Mouse (Mus musculus): ENCODE data around the gene Sorl1.
A peak's percentile ranks its signal among the peaks of the same experiment; 100 is the strongest.

Gene Sorl1

GRCm38 (mm10) chr9:42048542-42048941 is 75.6 kb downstream of the Sorl1 start:
- DNase-seq = no peak

GRCm38 (mm10) chr9:42047786-42048185 is 76.3 kb downstream of the Sorl1 start:
- no peak for DNase-seq

GRCm38 (mm10) chr9:42046248-42046647 is 77.8 kb downstream of the Sorl1 start:
- no peak for DNase-seq

GRCm38 (mm10) chr9:42044651-42045050 is 79.4 kb downstream of the Sorl1 start:
- DNase-seq = no peak

- DNase-seq = no peak
These were observed 80.2 kb downstream of the Sorl1 start for GRCm38 (mm10) chr9:42043934-42044333.

GRCm38 (mm10) chr9:42039000-42039992 is 84.8 kb downstream of the Sorl1 start:
- peak; percentile 51 for DNase-seq

GRCm38 (mm10) chr9:42036885-42037284 is 87.2 kb downstream of the Sorl1 start:
- DNase-seq = peak; percentile 28

- DNase-seq = peak; percentile 64
These were observed 88.1 kb downstream of the Sorl1 start for GRCm38 (mm10) chr9:42035995-42036394.

GRCm38 (mm10) chr9:42035213-42035765 is 88.8 kb downstream of the Sorl1 start:
- no peak for DNase-seq

GRCm38 (mm10) chr9:42034116-42034520 is 90.0 kb downstream of the Sorl1 start:
- DNase-seq = no peak

- DNase-seq = no peak
These were observed 90.6 kb downstream of the Sorl1 start for GRCm38 (mm10) chr9:42033291-42034115.

GRCm38 (mm10) chr9:42032419-42032818 is 91.7 kb downstream of the Sorl1 start:
- DNase-seq = no peak

- peak; percentile 74 for DNase-seq
These were observed 95.3 kb downstream of the Sorl1 start for GRCm38 (mm10) chr9:42028807-42029206.

GRCm38 (mm10) chr9:42024257-42024656 is 99.8 kb downstream of the Sorl1 start:
- DNase-seq = no peak

GRCm38 (mm10) chr9:42023383-42023782 is 100.7 kb downstream of the Sorl1 start:
- no peak for DNase-seq

GRCm38 (mm10) chr9:42022318-42022717 is 101.8 kb downstream of the Sorl1 start:
- DNase-seq = peak; percentile 15

- DNase-seq = no peak
These were observed 104.6 kb downstream of the Sorl1 start for GRCm38 (mm10) chr9:42019308-42020031.

GRCm38 (mm10) chr9:42008501-42008900 is 115.6 kb downstream of the Sorl1 start:
- DNase-seq = no peak

- DNase-seq = no peak
These were observed 119.0 kb downstream of the Sorl1 start for GRCm38 (mm10) chr9:42005101-42005500.

GRCm38 (mm10) chr9:42004140-42004539 is 120.0 kb downstream of the Sorl1 start:
- DNase-seq = no peak

GRCm38 (mm10) chr9:41999498-42000473 is 124.3 kb downstream of the Sorl1 start:
- peak; percentile 53 for DNase-seq
